Mouse (Mus musculus) bone marrow macrophage, adult 2 months (primary cell): ENCODE data around the gene Mapk9. TPM values are rescaled to one million over a fixed set of nuclear protein-coding genes. Genes with fewer than 3 reads are reported as not detected.

Experiments
- H3K27ac ChIP-seq: 2 replicates; pipeline ENCODE4 v1.5.1; 2012; ENCODE audit warnings: low read depth, low read length; ENCODE audit not compliant: insufficient read depth
- H3K4me1 ChIP-seq: 2 replicates; pipeline ENCODE4 v1.6.1; 2012; ENCODE audit warnings: low read length; ENCODE audit not compliant: control insufficient read depth, insufficient read depth
- H3K4me3 ChIP-seq: 2 replicates; pipeline ENCODE4 v1.5.1; 2012; ENCODE audit warnings: mild to moderate bottlenecking, low read length, moderate library complexity; ENCODE audit not compliant: insufficient read depth
- CTCF ChIP-seq: IDR thresholded peaks from 2 replicates; pipeline ENCODE4 v1.5.1; 2012; ENCODE audit warnings: low read depth, mild to moderate bottlenecking, low read length, moderate library complexity
- POLR2A ChIP-seq: IDR thresholded peaks from 2 replicates; pipeline ENCODE4 v1.6.1; 2012; ENCODE audit warnings: mild to moderate bottlenecking, low read depth, low read length, borderline replicate concordance
- polyA plus RNA-seq: library from polyadenylated mRNA; stranded (reverse); fragments of >200 nt; gene quantifications from 2 replicates; pipeline ENCODE4 v1.2.4, GENCODE M21; 2012; ENCODE audit not compliant: missing spikeins, insufficient read depth, insufficient read length

Mapk9 gene
- polyA plus RNA-seq, 1 experiment: 42.8 TPM

DNA sequence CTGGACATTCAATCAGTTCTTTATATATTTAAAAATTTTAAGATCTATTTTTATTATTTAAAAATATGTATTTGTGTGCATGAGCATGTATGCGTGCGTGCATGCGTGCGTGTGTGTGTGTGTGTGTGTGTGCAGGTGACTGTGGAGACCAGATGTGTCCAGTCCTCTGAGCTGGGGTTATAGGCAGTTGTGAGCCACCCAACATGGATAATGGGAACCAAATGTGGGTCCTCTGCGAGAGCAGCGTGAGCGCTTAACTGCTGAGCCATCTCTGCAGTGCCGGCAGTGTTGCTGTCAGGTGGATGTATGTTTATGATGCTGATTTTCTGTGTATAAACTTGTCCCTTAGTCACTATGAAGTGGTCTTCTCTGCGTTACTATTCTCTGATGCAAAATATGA, 77.0 kb downstream of the Mapk9 start:
- Histone ChIP-seq H3K4me1 (no peaks in the 10 kb centered on the region), H3K4me3 (no peak overlapping the region), H3K27ac (no peak overlapping the region)
- no peak for TF ChIP-seq CTCF
- TF ChIP-seq POLR2A: no peak

DNA sequence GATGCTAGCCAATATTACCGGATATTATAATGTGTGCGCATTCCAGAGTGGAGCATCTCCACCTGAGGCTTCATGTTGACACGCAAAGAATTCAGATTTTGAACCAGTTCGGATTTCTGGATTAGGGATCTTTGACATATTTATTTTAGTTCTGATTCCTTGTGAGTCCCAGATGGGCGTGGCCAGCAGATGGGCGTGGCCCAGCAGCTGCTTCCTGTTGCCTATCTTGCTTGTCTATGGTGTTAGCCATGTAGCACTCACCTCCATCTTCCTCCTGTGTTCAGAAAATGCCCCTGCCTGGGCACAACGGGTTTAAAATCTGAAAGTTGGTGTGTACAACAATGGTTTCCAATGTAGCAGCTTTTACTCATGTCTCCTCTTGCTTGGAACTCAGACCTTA, 79.6 kb downstream of the Mapk9 start:
- Histone ChIP-seq H3K4me3 (no peak overlapping the region), H3K4me1 (no peaks in the 10 kb centered on the region), H3K27ac (no peak overlapping the region)
- no peak for TF ChIP-seq POLR2A
- no peak for TF ChIP-seq CTCF

DNA sequence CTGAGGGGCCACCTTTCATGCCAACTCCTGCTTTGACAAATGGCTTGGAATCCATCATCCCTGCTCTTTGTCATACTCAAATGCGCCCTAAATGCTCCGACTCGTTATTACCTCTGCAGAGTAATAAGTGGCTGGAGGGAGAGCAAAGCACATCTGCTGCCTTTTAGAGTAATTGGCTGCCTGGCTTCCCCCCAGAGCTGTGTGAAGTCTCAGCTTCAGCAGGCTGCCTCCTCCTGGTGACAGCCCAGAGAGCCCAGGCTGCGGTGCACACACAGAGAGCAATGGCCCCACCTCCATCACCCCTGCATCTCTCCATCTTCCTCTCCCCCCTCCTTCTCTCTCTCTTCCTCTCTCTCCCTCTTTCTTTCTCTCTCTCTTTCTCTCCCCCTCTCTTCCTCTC, 80.6 kb downstream of the Mapk9 start:
- Histone ChIP-seq H3K4me1 (no peaks in the 10 kb centered on the region), H3K4me3 (no peak overlapping the region), H3K27ac (no peak overlapping the region)
- TF ChIP-seq CTCF: no peak
- TF ChIP-seq POLR2A: no peak

DNA sequence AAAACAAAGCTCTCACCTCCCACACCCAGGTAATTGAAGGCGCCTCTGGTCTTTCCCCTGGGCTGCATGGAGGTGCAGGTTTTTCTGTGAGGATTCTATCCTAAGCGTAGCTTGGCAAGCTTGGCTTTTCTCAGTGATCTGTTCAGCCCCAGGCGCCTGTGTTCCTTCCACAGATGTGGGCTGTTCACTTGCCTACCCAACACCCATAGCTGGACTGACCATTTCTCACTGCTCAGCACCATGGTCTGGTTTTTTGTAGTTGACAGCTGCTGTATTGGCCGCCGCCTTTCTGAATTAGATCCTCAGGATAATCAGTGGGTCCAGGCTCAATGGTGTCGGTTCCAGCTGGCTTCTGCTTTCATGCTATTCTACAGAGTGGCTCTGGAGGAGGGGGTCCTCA, 81.1 kb downstream of the Mapk9 start:
- Histone ChIP-seq H3K27ac (no peak overlapping the region), H3K4me3 (no peak overlapping the region)

DNA sequence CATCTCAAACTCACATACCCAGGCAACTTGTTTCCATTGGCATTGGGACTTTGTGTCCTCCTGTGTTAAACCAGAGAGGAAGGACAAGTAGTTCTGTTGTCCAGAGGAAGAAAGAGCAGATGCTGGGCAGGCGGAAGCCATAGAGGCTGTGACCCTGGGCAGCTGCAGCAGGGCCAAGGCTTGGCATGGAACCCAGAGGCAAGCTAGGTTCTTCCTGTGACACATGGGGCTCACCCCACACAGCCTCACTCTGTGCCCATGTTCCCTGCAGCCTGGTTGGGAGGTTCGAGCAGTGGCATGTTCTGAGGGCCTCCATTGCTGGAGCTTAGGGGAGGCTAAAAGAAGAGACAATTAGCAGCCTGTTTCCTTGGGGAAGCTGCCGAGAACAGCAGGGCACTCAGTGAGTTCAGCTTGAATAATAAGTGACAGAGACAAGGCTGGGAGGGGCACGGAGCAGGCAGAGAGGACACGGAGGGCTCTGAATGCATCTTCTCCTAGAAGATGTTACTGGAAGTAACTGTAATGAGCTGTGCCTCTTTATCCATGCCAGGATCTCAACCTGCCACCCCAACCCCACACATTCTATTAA, 84.6 kb downstream of the Mapk9 start:
- no peak for TF ChIP-seq POLR2A
- no peak for TF ChIP-seq CTCF
- Histone ChIP-seq H3K4me1 (no peaks in the 10 kb centered on the region), H3K4me3 (no peak overlapping the region), H3K27ac (no peak overlapping the region)

More for the DNA sequence above, 81.1 kb downstream of the Mapk9 start:
- TF ChIP-seq CTCF (no peak), POLR2A (no peak)
- H3K4me1 ChIP-seq: no peaks in the 10 kb centered on the region

DNA sequence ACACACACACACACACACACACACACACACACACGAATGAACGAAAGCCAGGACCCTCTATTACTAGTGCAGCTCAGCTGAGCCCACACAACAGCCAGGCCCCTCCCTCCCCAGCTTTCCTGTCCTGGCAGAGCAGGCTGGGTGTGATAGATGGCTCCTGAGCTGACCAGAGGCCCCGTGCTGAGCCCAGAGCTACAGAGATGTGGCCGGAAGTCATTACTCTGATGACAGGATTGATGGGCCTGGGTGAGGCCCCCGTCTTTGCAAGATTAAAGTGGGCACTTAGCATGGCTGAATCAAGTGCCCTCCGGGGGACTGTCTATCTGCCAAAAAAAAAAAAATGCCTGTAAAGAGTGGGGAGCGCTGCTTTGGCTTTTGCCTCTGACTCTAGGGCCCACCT, 85.3 kb downstream of the Mapk9 start:
- Histone ChIP-seq H3K27ac (no peak overlapping the region), H3K4me3 (no peak overlapping the region), H3K4me1 (no peaks in the 10 kb centered on the region)
- no peak for TF ChIP-seq CTCF
- no peak for TF ChIP-seq POLR2A

DNA sequence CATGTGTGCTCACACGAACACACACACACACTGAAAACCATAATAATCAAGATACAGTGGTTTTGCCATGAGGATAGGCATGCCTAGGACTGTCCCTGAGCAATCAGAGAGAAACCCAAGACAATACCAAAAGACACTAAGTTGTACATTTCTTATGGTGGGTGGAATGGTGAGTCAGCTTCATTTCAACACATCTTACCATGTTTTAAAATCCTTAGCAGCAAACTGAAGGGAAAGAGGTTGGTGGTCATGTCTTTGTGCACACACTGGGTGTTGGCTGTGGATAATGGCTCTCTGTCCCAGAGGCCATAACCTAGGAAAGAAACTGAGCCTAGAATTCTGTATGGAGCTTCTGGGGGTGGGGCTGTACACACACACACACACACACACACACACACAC, 87.3 kb downstream of the Mapk9 start:
- Histone ChIP-seq H3K4me1 (no peaks in the 10 kb centered on the region), H3K4me3 (no peak overlapping the region), H3K27ac (no peak overlapping the region)
- no peak for TF ChIP-seq POLR2A
- no peak for TF ChIP-seq CTCF

DNA sequence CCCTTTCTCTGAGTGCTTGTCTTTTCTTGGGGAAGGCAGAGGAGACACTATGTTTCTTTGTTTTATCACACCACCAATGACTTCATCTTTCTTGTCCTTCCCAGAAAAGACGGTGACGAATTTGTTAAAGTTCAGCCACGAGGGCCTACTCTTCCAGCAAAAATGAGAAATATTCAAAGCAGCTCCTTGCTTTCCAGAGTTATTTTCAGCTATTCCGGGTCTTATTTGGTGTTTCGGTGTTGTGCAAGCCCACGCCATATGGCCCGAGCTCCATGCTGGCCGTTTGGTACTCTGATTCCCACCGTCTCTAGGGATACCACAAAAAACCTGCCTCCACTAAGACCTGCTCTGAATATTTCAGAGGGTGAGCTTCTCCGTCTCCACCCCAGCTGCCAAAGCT, 87.8 kb downstream of the Mapk9 start:
- no peaks in the 10 kb centered on the region for H3K4me1 ChIP-seq
- no peak overlapping the region for H3K27ac ChIP-seq
- no peak overlapping the region for H3K4me3 ChIP-seq
- TF ChIP-seq POLR2A (no peak), CTCF (no peak)

Other genes with a start within 250 kb of the Mapk9 start
- not detected in 2 replicates for gene Flt4, start 237.5 kb upstream of the Mapk9 start, polyA plus RNA-seq
- gene Scgb3a1, start 183.1 kb upstream of the Mapk9 start, polyA plus RNA-seq: not detected in 2 replicates
- gene Cnot6, start 134.0 kb upstream of the Mapk9 start, polyA plus RNA-seq: 33.5 and 37.6 TPM in 2 replicates
- not detected in 2 replicates for gene Gfpt2, start 52.6 kb upstream of the Mapk9 start, polyA plus RNA-seq
- gene Rasgef1c, start 55.1 kb downstream of the Mapk9 start, polyA plus RNA-seq: not detected in 2 replicates
- 504 and 635 TPM in 2 replicates for gene Rnf130, start 178.6 kb downstream of the Mapk9 start, polyA plus RNA-seq